Mouse (Mus musculus) embryonic facial prominence, embryonic 11.5 days (tissue): Measurements from ENCODE around the gene Zfp661. TPM values are rescaled to one million over a fixed set of nuclear protein-coding genes. Genes with fewer than 3 reads are reported as not detected.

Source experiments
- ATAC-seq: fragments of 200-750 bp; cut with Nextera tagmentation; replicated peaks from 2 replicates; pipeline ENCODE4 v1.8.0; 2017; ENCODE audit warnings: low read depth; ENCODE audit not compliant: insufficient number of reproducible peaks, low FRiP score, low TSS enrichment
- DNase-seq: peaks from one replicate; pipeline ENCODE4 v3.0.0-alpha.2; 2015; ENCODE audit warnings: low spot score
- H3K27ac ChIP-seq: fragments of 300-500 bp; sonication (generic); replicated peaks from 2 replicates; pipeline ENCODE4 v1.5.1; 2014; ENCODE audit warnings: mild to moderate bottlenecking, low read depth, low read length, control low read depth
- H3K27me3 ChIP-seq: fragments of 300-500 bp; sonication (generic); 2 replicates; pipeline ENCODE4 v1.6.1; 2014; ENCODE audit warnings: mild to moderate bottlenecking, low read length, moderate library complexity, mixed read lengths; ENCODE audit not compliant: control insufficient read depth, insufficient read depth
- H3K36me3 ChIP-seq: fragments of 300-500 bp; sonication (generic); replicated peaks from 2 replicates; pipeline ENCODE4 v1.6.1; 2014; ENCODE audit warnings: low read depth, mild to moderate bottlenecking, low read length, moderate library complexity, mixed read lengths; ENCODE audit not compliant: control insufficient read depth, insufficient read depth
- H3K4me1 ChIP-seq: fragments of 300-500 bp; sonication (generic); 2 replicates; pipeline ENCODE4 v1.6.1; 2014; ENCODE audit warnings: low read length, mixed read lengths; ENCODE audit not compliant: control insufficient read depth, insufficient read depth
- H3K4me2 ChIP-seq: fragments of 300-500 bp; sonication (generic); 2 replicates; pipeline ENCODE4 v1.6.1; 2014; ENCODE audit warnings: low read depth, mild to moderate bottlenecking, control low read depth, low read length, moderate library complexity
- H3K4me3 ChIP-seq: fragments of 300-500 bp; sonication (generic); 2 replicates; pipeline ENCODE4 v1.5.1; 2014; ENCODE audit warnings: low read depth, low read length, control low read depth
- H3K9ac ChIP-seq: fragments of 300-500 bp; sonication (generic); replicated peaks from 2 replicates; pipeline ENCODE4 v1.6.1; 2014; ENCODE audit warnings: mild to moderate bottlenecking, control low read depth, low read length
- H3K9me3 ChIP-seq: fragments of 300-500 bp; sonication (generic); replicated peaks from 2 replicates; pipeline ENCODE4 v1.6.1; 2016; ENCODE audit warnings: mild to moderate bottlenecking, low read length, inconsistent platforms, mixed read lengths; ENCODE audit not compliant: control insufficient read depth
- WGBS: fragments of 180-500 bp; shearing (Covaris S2); extraction: QIAGEN DNeasy Blood & Tissue Kit; methylation state at CpG from one replicate; pipeline ENCODE4 v1.1.7; 2014; 5-methylcytosine and 5-hydroxymethylcytosine counted together
- polyA plus RNA-seq: library from polyadenylated mRNA; unstranded; fragments of >200 nt; fragmentation: Nextera tagmentation; extraction: Ambion mirVana; gene quantifications from 2 replicates; pipeline ENCODE4 v1.2.1, GENCODE M21; 2014

The Zfp661 gene
- polyA plus RNA-seq, 1 experiment from 2014 or later, result 7.5 TPM

DNA sequence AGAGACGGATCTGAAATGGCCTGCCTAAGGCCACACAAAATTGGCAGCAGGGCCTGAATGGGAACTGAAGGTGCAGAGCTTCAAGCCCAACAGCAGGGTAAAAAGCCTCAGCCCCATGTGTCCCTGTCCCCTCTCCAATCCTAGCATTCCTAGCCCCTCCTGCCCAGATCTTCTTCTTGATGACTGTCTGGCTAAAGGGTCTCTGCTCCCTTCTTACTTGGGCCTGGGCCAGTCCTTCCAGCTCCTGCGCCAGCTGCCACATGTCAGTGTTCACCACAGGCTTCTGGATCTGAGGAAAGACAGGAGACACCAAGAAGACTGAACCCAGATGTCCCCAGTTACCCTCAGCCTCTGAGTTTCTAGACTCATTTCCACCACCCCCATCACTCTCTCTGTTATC, 55.3 kb downstream of the Zfp661 start:
- no peaks in the 10 kb centered on the region for H3K4me1 ChIP-seq
- no peaks in the 10 kb centered on the region for H3K27me3 ChIP-seq
- 82% methylated on average over 2 of the region's 2 CpGs for WGBS
- H3K27ac ChIP-seq, result no peak overlapping the region
- no peak overlapping the region for H3K9ac ChIP-seq
- H3K36me3 ChIP-seq, result no peaks in the 10 kb centered on the region
- DNase-seq (no peak), ATAC-seq (no peak)
- no peak overlapping the region for H3K4me3 ChIP-seq
- no peak overlapping the region for H3K4me2 ChIP-seq
- H3K9me3 ChIP-seq, result no peaks in the 10 kb centered on the region

DNA sequence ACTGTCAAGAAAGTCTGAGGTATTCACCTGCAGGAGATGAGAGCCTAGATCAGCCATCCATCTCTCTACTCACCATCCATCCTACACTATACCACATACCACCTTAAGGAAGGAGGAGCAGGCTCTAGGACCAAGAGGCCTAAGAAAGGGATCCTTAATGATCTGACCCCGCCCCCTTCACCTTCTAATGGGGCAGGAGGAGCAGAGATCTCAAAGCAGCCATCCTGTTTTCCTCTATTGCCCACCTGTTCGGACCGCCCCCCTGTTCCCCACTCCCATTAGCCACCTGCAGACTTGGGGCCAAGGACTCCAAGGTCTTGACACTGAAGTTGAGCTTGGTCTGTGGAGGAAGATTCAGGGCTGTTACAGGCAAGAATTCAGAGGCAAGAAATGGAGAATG, 56.5 kb downstream of the Zfp661 start:
- DNase-seq, result no peak
- no peak overlapping the region for H3K4me3 ChIP-seq
- no peaks in the 10 kb centered on the region for H3K9me3 ChIP-seq
- H3K36me3 ChIP-seq, result no peaks in the 10 kb centered on the region
- H3K9ac ChIP-seq, result no peak overlapping the region
- H3K27me3 ChIP-seq, result no peaks in the 10 kb centered on the region
- no peak overlapping the region for H3K27ac ChIP-seq
- no peak overlapping the region for H3K4me2 ChIP-seq
- ATAC-seq, result no peak
- no peaks in the 10 kb centered on the region for H3K4me1 ChIP-seq
- WGBS, result 70% methylated on average over 3 of the region's 3 CpGs

DNA sequence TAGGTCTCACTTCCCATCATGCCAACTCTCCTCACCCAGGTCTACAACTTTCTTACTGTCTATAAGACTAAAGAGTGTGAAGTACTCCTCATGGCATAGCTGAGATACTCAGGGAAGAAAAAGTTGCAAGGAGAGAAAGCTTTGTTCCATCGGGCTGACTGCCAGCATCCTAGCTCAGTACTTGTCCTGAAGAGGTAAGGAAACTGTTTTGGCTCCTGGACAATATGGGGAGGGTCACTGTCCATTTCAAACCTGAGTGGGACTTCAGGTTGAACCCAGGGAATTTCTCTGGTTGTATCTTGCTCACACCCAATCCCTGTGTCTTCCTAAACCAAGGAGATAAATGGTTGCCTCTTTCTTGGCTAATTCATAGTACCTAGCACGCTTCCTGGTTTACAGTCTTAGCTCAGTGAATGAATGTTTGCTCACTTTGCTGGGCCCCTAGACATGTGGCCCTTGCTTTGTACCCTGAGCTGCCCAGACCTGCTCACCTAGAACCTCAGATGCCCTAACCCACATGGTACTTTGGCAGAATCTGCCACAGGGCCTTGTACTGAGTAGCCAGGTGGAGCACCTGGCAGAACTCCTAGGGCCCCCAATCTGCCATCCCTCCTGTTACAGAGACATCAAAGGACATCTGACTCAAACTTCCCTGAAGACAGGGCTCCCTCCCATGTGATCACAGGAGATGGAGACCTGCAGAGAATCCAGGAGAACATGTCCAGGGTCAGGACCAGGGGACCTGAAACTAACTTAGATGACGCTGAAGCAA, 61.7 kb downstream of the Zfp661 start:
- 80% methylated on average over 3 of the region's 3 CpGs for WGBS
- Histone ChIP-seq H3K4me1 (peaks cover 5% of the 10 kb centered on the region), H3K27me3 (no peaks in the 10 kb centered on the region; the same call in 1 of the 2 replicates), H3K9me3 (no peaks in the 10 kb centered on the region), H3K36me3 (no peaks in the 10 kb centered on the region), H3K4me2 (no peak overlapping the region), H3K27ac (no peak overlapping the region), H3K9ac (no peak overlapping the region), H3K4me3 (no peak overlapping the region)
- no peak for ATAC-seq
- DNase-seq, result no peak

Other genes starting within 250 kb of the Zfp661 start
- gene Astl, start 248.5 kb downstream of the Zfp661 start, polyA plus RNA-seq, result 0.10 and 0.11 TPM in 2 replicates
- gene Adra2b, start 223.9 kb downstream of the Zfp661 start, polyA plus RNA-seq, result 1.9 TPM in 2 replicates
- 0.31 TPM in 1 of 2 replicates, not detected in the other for gene Gpat2, start 161.9 kb downstream of the Zfp661 start, polyA plus RNA-seq
- gene Fahd2a, start 142.5 kb downstream of the Zfp661 start, polyA plus RNA-seq, result 24.0 and 24.8 TPM in 2 replicates
- gene Kcnip3, start 65.0 kb downstream of the Zfp661 start, polyA plus RNA-seq, result 2.8 and 3.0 TPM in 2 replicates
- 1.6 and 1.9 TPM in 2 replicates for gene Prom2, start 45.6 kb downstream of the Zfp661 start, polyA plus RNA-seq
- gene Mrps5, start 128 bp upstream of the Zfp661 start, polyA plus RNA-seq, result 152 and 165 TPM in 2 replicates
- gene Mal, start 69.6 kb upstream of the Zfp661 start, polyA plus RNA-seq, result 0.13 and 0.41 TPM in 2 replicates
- 1.1 and 1.4 TPM in 2 replicates for gene Mall, start 142.8 kb upstream of the Zfp661 start, polyA plus RNA-seq
- 34.2 and 36.8 TPM in 2 replicates for gene Nphp1, start 201.8 kb upstream of the Zfp661 start, polyA plus RNA-seq
- 23.0 and 24.0 TPM in 2 replicates for gene Mtln, start 205.4 kb upstream of the Zfp661 start, polyA plus RNA-seq
- 31.1 and 37.9 TPM in 2 replicates for gene Bub1, start 244.8 kb upstream of the Zfp661 start, polyA plus RNA-seq